Mouse (Mus musculus) cortical plate, adult 2 months (tissue): ENCODE measurements around the gene Enkd1.

Experiments
- CTCF ChIP-seq: fragments of 200-500 bp; IDR thresholded peaks from 2 replicates; pipeline ENCODE4 v1.5.1; 2011; ENCODE audit warnings: mild to moderate bottlenecking, control low read depth, low read length; ENCODE audit not compliant: insufficient read depth; ENCODE audit errors: extremely low read depth
- POLR2A ChIP-seq: fragments of 200-500 bp; IDR thresholded peaks from 2 replicates; pipeline ENCODE4 v1.6.1; 2011; ENCODE audit warnings: mild to moderate bottlenecking, low read length, control low read depth; ENCODE audit not compliant: insufficient read depth; ENCODE audit errors: extremely low read depth

- no peak for TF ChIP-seq POLR2A
- TF ChIP-seq CTCF = no peak
Observed at GRCm38 (mm10) chr8:105722861-105723260, 14.9 kb upstream of the Enkd1 start.
